Mouse (Mus musculus) liver, embryonic 14.5 days (tissue): ENCODE measurements around the gene Atf4. TPM values are rescaled to one million over a fixed set of nuclear protein-coding genes. Genes with fewer than 3 reads are reported as not detected.

ENCODE experiments used
- ATAC-seq: fragments of 200-750 bp; cut with Nextera tagmentation; 2 replicates; pipeline ENCODE4 v1.8.0; 2017; ENCODE audit warnings: moderate number of reproducible peaks, mild to moderate bottlenecking, moderate library complexity; ENCODE audit not compliant: insufficient read depth
- DNase-seq, 3 experiments: peaks; one replicate each; pipeline ENCODE4 v3.0.0-alpha.2; 2012 to 2013; ENCODE audit warnings: low read depth in 3 of 3, low spot score in 3 of 3
- H3K27ac ChIP-seq: fragments of 300-500 bp; sonication (generic); 2 replicates; pipeline ENCODE4 v1.5.1; 2014; ENCODE audit warnings: moderate library complexity, mild to moderate bottlenecking, control low read depth, inconsistent platforms
- H3K27me3 ChIP-seq: fragments of 300-500 bp; sonication (generic); 2 replicates; pipeline ENCODE4 v1.6.1; 2014; ENCODE audit warnings: mild to moderate bottlenecking, low read length, moderate library complexity; ENCODE audit not compliant: control insufficient read depth, insufficient read depth
- H3K36me3 ChIP-seq: fragments of 300-500 bp; sonication (generic); replicated peaks from 2 replicates; pipeline ENCODE4 v1.6.1; 2014; ENCODE audit warnings: low read depth; ENCODE audit not compliant: control insufficient read depth, insufficient read depth
- H3K4me1 ChIP-seq, 2 experiments: fragments of 200-500 bp in 1 of 2; fragments of 300-500 bp in 1 of 2; sonication (generic) in 1 of 2; replicated peaks; 2 replicates each; pipeline ENCODE4 v1.6.1; 2012 to 2014; ENCODE audit warnings: antibody characterized with exemption in 1 of 2, inconsistent platforms in 1 of 2, low read length in 1 of 2; ENCODE audit not compliant: control insufficient read depth in 2 of 2, insufficient read depth in 2 of 2
- H3K4me2 ChIP-seq: fragments of 300-500 bp; sonication (generic); 2 replicates; pipeline ENCODE4 v1.6.1; 2014; ENCODE audit warnings: low read depth, mild to moderate bottlenecking, control low read depth, moderate library complexity
- H3K4me3 ChIP-seq, 2 experiments: fragments of 200-500 bp in 1 of 2; fragments of 300-500 bp in 1 of 2; sonication (generic) in 1 of 2; 2 replicates each; pipeline ENCODE4 v1.5.1; 2012 to 2014; ENCODE audit warnings: low read depth in 2 of 2, low read length in 2 of 2, mild to moderate bottlenecking in 2 of 2, control low read depth in 1 of 2, inconsistent platforms in 1 of 2, moderate library complexity in 1 of 2; ENCODE audit not compliant: insufficient read depth in 1 of 2
- H3K9ac ChIP-seq: fragments of 300-500 bp; sonication (generic); replicated peaks from 2 replicates; pipeline ENCODE4 v1.6.1; 2014; ENCODE audit warnings: mild to moderate bottlenecking, control low read depth, moderate library complexity
- H3K9me3 ChIP-seq: fragments of 300-500 bp; sonication (generic); 2 replicates; pipeline ENCODE4 v1.6.1; 2016; ENCODE audit warnings: low read length, mixed read lengths; ENCODE audit not compliant: control insufficient read depth
- CTCF ChIP-seq: IDR thresholded peaks from 2 replicates; pipeline ENCODE4 v1.5.1; 2016; ENCODE audit warnings: antibody characterized with exemption, low read depth, control low read depth
- EP300 ChIP-seq: IDR thresholded peaks from 2 replicates; pipeline ENCODE4 v1.6.1; 2016; ENCODE audit warnings: antibody characterized with exemption, low read depth
- WGBS: fragments of 180-500 bp; shearing (Covaris S2); extraction: QIAGEN DNeasy Blood & Tissue Kit; methylation state at CpG from one replicate; pipeline ENCODE4 v1.1.7; 2014; ENCODE audit not compliant: insufficient replicate concordance; 5-methylcytosine and 5-hydroxymethylcytosine counted together
- polyA plus RNA-seq, 2 experiments: library from polyadenylated mRNA; depleted of rRNA in 1 of 2; stranded (reverse) in 1 of 2; unstranded in 1 of 2; fragments of >200 nt; fragmentation: Nextera tagmentation in 1 of 2; extraction: Ambion mirVana in 1 of 2; gene quantifications; 2 replicates each; pipeline versions ENCODE4 v1.2.1 to v1.2.3; 2012 to 2014

Gene Atf4
- polyA plus RNA-seq, 2 experiments, result 108 to 246 TPM

- Histone ChIP-seq H3K36me3 (no peaks in the 10 kb centered on the region), H3K4me3 (no peak overlapping the region), H3K9me3 (no peaks in the 10 kb centered on the region), H3K9ac (no peak overlapping the region), H3K4me1 (no peaks in the 10 kb centered on the region), H3K27me3 (no peaks in the 10 kb centered on the region), H3K4me2 (no peak overlapping the region), H3K27ac (no peak overlapping the region)
- DNase-seq (no peak), ATAC-seq (no peak)
- WGBS, result 58% methylated on average over 14 of the region's 14 CpGs
- TF ChIP-seq EP300, result no peak
- no peak for TF ChIP-seq CTCF
Measured at GRCm38 (mm10) chr15:80303779-80304178, 48.8 kb downstream of the Atf4 start.

GRCm38 (mm10) chr15:80304188-80304587 lies 49.2 kb downstream of the Atf4 start:
- WGBS, result 73% methylated on average over 12 of the region's 12 CpGs
- ATAC-seq (no peak), DNase-seq (no peak)
- H3K4me2 ChIP-seq, result no peak overlapping the region
- H3K27me3 ChIP-seq, result no peaks in the 10 kb centered on the region
- no peak for TF ChIP-seq CTCF
- no peak for TF ChIP-seq EP300
- no peaks in the 10 kb centered on the region for H3K36me3 ChIP-seq
- no peaks in the 10 kb centered on the region for H3K4me1 ChIP-seq
- no peak overlapping the region for H3K27ac ChIP-seq
- H3K4me3 ChIP-seq, result no peak overlapping the region
- H3K9me3 ChIP-seq, result no peaks in the 10 kb centered on the region
- no peak overlapping the region for H3K9ac ChIP-seq

GRCm38 (mm10) chr15:80306146-80306545 lies 51.2 kb downstream of the Atf4 start:
- H3K4me1 ChIP-seq, result no peaks in the 10 kb centered on the region
- H3K9me3 ChIP-seq, result no peaks in the 10 kb centered on the region
- H3K27ac ChIP-seq, result no peak overlapping the region
- H3K4me3 ChIP-seq, result no peak overlapping the region
- H3K4me2 ChIP-seq, result no peak overlapping the region
- H3K36me3 ChIP-seq, result no peaks in the 10 kb centered on the region
- TF ChIP-seq EP300 (no peak), CTCF (no peak)
- no peaks in the 10 kb centered on the region for H3K27me3 ChIP-seq
- ATAC-seq, result no peak
- 25% methylated on average over 8 of the region's 8 CpGs for WGBS
- no peak overlapping the region for H3K9ac ChIP-seq
- no peak for DNase-seq

Other genes with a start within 250 kb of the Atf4 start
- gene Pdgfb, start 240.2 kb upstream of the Atf4 start, polyA plus RNA-seq (2012; rRNA removed), result 1.5 and 1.7 TPM in 2 replicates
- gene Pdgfb, start 240.2 kb upstream of the Atf4 start, polyA plus RNA-seq (2014; fragmentation: Nextera tagmentation; extraction: Ambion mirVana), result 0.71 and 0.92 TPM in 2 replicates
- gene Syngr1, start 163.8 kb upstream of the Atf4 start, polyA plus RNA-seq (2012; rRNA removed), result 10.4 and 12.0 TPM in 2 replicates
- gene Syngr1, start 163.8 kb upstream of the Atf4 start, polyA plus RNA-seq (2014; fragmentation: Nextera tagmentation; extraction: Ambion mirVana), result 14.4 and 17.3 TPM in 2 replicates
- 530 and 765 TPM in 2 replicates for gene Rpl3, start 163.3 kb upstream of the Atf4 start, polyA plus RNA-seq (2012; rRNA removed)
- gene Rpl3, start 163.3 kb upstream of the Atf4 start, polyA plus RNA-seq (2014; fragmentation: Nextera tagmentation; extraction: Ambion mirVana), result 774 and 804 TPM in 2 replicates
- 11.2 and 11.9 TPM in 2 replicates for gene Tab1, start 122.1 kb upstream of the Atf4 start, polyA plus RNA-seq (2012; rRNA removed)
- gene Tab1, start 122.1 kb upstream of the Atf4 start, polyA plus RNA-seq (2014; fragmentation: Nextera tagmentation; extraction: Ambion mirVana), result 9.4 and 10.8 TPM in 2 replicates
- 0.95 and 1.0 TPM in 2 replicates for gene Mgat3, start 81.5 kb upstream of the Atf4 start, polyA plus RNA-seq (2012; rRNA removed)
- 0.33 and 0.45 TPM in 2 replicates for gene Mgat3, start 81.5 kb upstream of the Atf4 start, polyA plus RNA-seq (2014; fragmentation: Nextera tagmentation; extraction: Ambion mirVana)
- gene Mief1, start 21.2 kb upstream of the Atf4 start, polyA plus RNA-seq (2012; rRNA removed), result 4.3 and 4.8 TPM in 2 replicates
- 13.3 and 14.5 TPM in 2 replicates for gene Mief1, start 21.2 kb upstream of the Atf4 start, polyA plus RNA-seq (2014; fragmentation: Nextera tagmentation; extraction: Ambion mirVana)
- not detected in 2 replicates for gene AC140267.1, start 19.3 kb upstream of the Atf4 start, polyA plus RNA-seq (2012; rRNA removed)
- gene AC140267.1, start 19.3 kb upstream of the Atf4 start, polyA plus RNA-seq (2014; fragmentation: Nextera tagmentation; extraction: Ambion mirVana), result not detected in 2 replicates
- 16.2 and 25.6 TPM in 2 replicates for gene Rps19bp1, start 9.1 kb downstream of the Atf4 start, polyA plus RNA-seq (2012; rRNA removed)
- 30.0 and 32.9 TPM in 2 replicates for gene Rps19bp1, start 9.1 kb downstream of the Atf4 start, polyA plus RNA-seq (2014; fragmentation: Nextera tagmentation; extraction: Ambion mirVana)
- 0.01 and 0.02 TPM in 2 replicates for gene Cacna1i, start 32.1 kb downstream of the Atf4 start, polyA plus RNA-seq (2012; rRNA removed)
- 0.01 TPM in 1 of 2 replicates, not detected in the other for gene Cacna1i, start 32.1 kb downstream of the Atf4 start, polyA plus RNA-seq (2014; fragmentation: Nextera tagmentation; extraction: Ambion mirVana)